In genomic region chr15:81935869-81936637, GRCm38 (mm10) we compare ENCODE assay signal across 11 mouse cellular contexts. TPM values are rescaled to one million over a fixed set of nuclear protein-coding genes. Genes with fewer than 3 reads are reported as not detected.
DNase-seq lines count a peak whose midpoint lies in the region; ATAC-seq and TF ChIP-seq lines count a peak whose summit lies in the region.
"Had no signal": no experiment of that assay in that cellular context is flagged by ENCODE, and none has a peak within 500 bp of the region (broad histone marks: within the 10 kb centered on the region; RNA-seq: fewer than 3 reads in every experiment).

No protein-coding gene starts in this region.

- intact Hi-C loops in heart, postnatal 14 days (cut with DNase I), result no loop called here

- TF ChIP-seq EP300 in ES-Bruce4 (IDR thresholded peaks at IDR 0.05; ENCODE audit: insufficient read depth, low read depth, low read length), result no peak

- H3K4me1 ChIP-seq in heart, embryonic 13.5 days, result peaks cover 27% of the 10 kb centered on the region
- H3K4me1 ChIP-seq in ES-Bruce4 (ENCODE audit: control insufficient read depth, insufficient read depth, low read length), result peaks cover 2% of the 10 kb centered on the region
- peaks cover 28% of the 10 kb centered on the region for H3K4me1 ChIP-seq in forebrain, embryonic 16.5 days (replicated peaks; ENCODE audit: control insufficient read depth, insufficient read depth, low read length)
- H3K4me1 ChIP-seq in midbrain, embryonic 10.5 days, result peaks cover 38% of the 10 kb centered on the region

- H3K27me3 ChIP-seq in heart, embryonic 13.5 days (replicated peaks), result peaks cover 13% of the 10 kb centered on the region; the same call in 1 of the 2 replicates
- H3K27me3 ChIP-seq in ES-Bruce4 (ENCODE audit: control insufficient read depth, insufficient read depth, low read length, poor library complexity, severe bottlenecking), result no peaks in the 10 kb centered on the region
- H3K27me3 ChIP-seq in forebrain, embryonic 16.5 days (replicated peaks; ENCODE audit: control insufficient read depth, insufficient read depth, low read length), result no peaks in the 10 kb centered on the region
- peaks cover 17% of the 10 kb centered on the region for H3K27me3 ChIP-seq in midbrain, embryonic 10.5 days (ENCODE audit: low read depth, poor library complexity, severe bottlenecking)

- H3K36me3 ChIP-seq in heart, embryonic 13.5 days, result no peaks in the 10 kb centered on the region
- no peaks in the 10 kb centered on the region for H3K36me3 ChIP-seq in ES-Bruce4 (ENCODE audit: control insufficient read depth, insufficient read depth, low read length, poor library complexity, severe bottlenecking)
- no peaks in the 10 kb centered on the region for H3K36me3 ChIP-seq in forebrain, embryonic 16.5 days (ENCODE audit: control insufficient read depth, insufficient read depth)
- H3K36me3 ChIP-seq in midbrain, embryonic 10.5 days, result no peaks in the 10 kb centered on the region

- peak overlapping the region; percentile 62 for H3K9ac ChIP-seq in heart, embryonic 13.5 days
- H3K9ac ChIP-seq in ES-Bruce4 (ENCODE audit: low read depth, poor library complexity, severe bottlenecking), result no peak overlapping the region
- peak overlapping the region; percentile 82 for H3K9ac ChIP-seq in forebrain, embryonic 16.5 days (replicated peaks; ENCODE audit: low read depth, low read length)

- H3K4me2 ChIP-seq in heart, embryonic 13.5 days, result peak overlapping the region; percentile 67
- H3K4me2 ChIP-seq in forebrain, embryonic 16.5 days (ENCODE audit: low read length), result peak overlapping the region; percentile 60

- TF ChIP-seq POLR2A in ES-Bruce4 (IDR thresholded peaks at IDR 0.05; ENCODE audit: insufficient read depth, low read length), result no peak

- no peak for ATAC-seq in heart, embryonic 13.5 days (ENCODE audit: extremely low read depth, insufficient number of reproducible peaks, low FRiP score, low TSS enrichment)
- ATAC-seq in forebrain, embryonic 16.5 days, result peak; percentile 5; the same call in 1 of the 2 replicates
- ATAC-seq in CD4-positive, CD25-positive, alpha-beta regulatory T cell, adult 4 months, result no peak

- H3K9me3 ChIP-seq in heart, embryonic 13.5 days, result no peaks in the 10 kb centered on the region
- no peaks in the 10 kb centered on the region for H3K9me3 ChIP-seq in ES-Bruce4 (replicated peaks; ENCODE audit: control insufficient read depth, insufficient read depth, low read length, poor library complexity, severe bottlenecking)
- no peaks in the 10 kb centered on the region for H3K9me3 ChIP-seq in forebrain, embryonic 16.5 days (ENCODE audit: control insufficient read depth, low read length)
- no peaks in the 10 kb centered on the region for H3K9me3 ChIP-seq in midbrain, embryonic 10.5 days (replicated peaks)

- H3K4me3 ChIP-seq in heart, embryonic 13.5 days, result peak overlapping the region; percentile 55
- peak overlapping the region; percentile 45; the same call in 1 of the 2 replicates for H3K4me3 ChIP-seq in ES-Bruce4 (ENCODE audit: low read depth, low read length)
- peak overlapping the region; percentile 74 for H3K4me3 ChIP-seq in forebrain, embryonic 16.5 days (replicated peaks; ENCODE audit: low read length)
- H3K4me3 ChIP-seq in midbrain, embryonic 10.5 days, result peak overlapping the region; percentile 59

- WGBS in heart, embryonic 13.5 days, result 51% methylated on average over 7 of the region's 7 CpGs
- 60% methylated on average over 7 of the region's 7 CpGs for WGBS in forebrain, embryonic 16.5 days
- 56% methylated on average over 7 of the region's 7 CpGs for WGBS in midbrain, embryonic 10.5 days

- H3K27ac ChIP-seq in heart, embryonic 13.5 days (replicated peaks), result peak overlapping the region; percentile 60
- H3K27ac ChIP-seq in ES-Bruce4 (ENCODE audit: insufficient read depth, low read length), result no peak overlapping the region
- peak overlapping the region; percentile 80 for H3K27ac ChIP-seq in forebrain, embryonic 16.5 days (ENCODE audit: low read length)
- H3K27ac ChIP-seq in midbrain, embryonic 10.5 days (replicated peaks), result peak overlapping the region; percentile 76

- DNase-seq in heart, postnatal 14 days, result no peak
- DNase-seq in midbrain, embryonic 10.5 days (ENCODE audit: low spot score), result no peak
- DNase-seq in spleen, postnatal 36 days (ENCODE audit: low spot score in 2 of 2), result no peak
- no peak for DNase-seq in adrenal gland, postnatal 25 days

- TF ChIP-seq CTCF in ES-Bruce4 (IDR thresholded peaks at IDR 0.05; ENCODE audit: low read depth, low read length), result no peak

RNA-seq across cellular contexts. Expression of gene Csdc2, which starts 0.5 kb away (rescaled TPM):
- polyA plus RNA-seq in heart, embryonic 13.5 days (2015; fragmentation: Nextera tagmentation; extraction: Ambion mirVana), result 5.9 and 7.0 TPM in 2 replicates
- 10 to 100 TPM; 39.6 to 60.9 TPM for total RNA-seq in heart, postnatal 14 days (2021)
- 4.0 and 4.9 TPM in 2 replicates for polyA plus RNA-seq in ES-Bruce4 (2011; ENCODE audit: insufficient read depth, insufficient read length, low read depth, missing spikeins)
- polyA plus RNA-seq in forebrain, embryonic 16.5 days (2015; fragmentation: Nextera tagmentation; extraction: Ambion mirVana), result 133 and 182 TPM in 2 replicates
- 13.8 and 20.6 TPM in 2 replicates for polyA plus RNA-seq in midbrain, embryonic 10.5 days (2016; fragmentation: Nextera tagmentation; extraction: Ambion mirVana)
- not detected for polyA plus RNA-seq in CD4-positive, CD25-positive, alpha-beta regulatory T cell, adult 4 months (2017; shearing (Covaris generic))
- 9.9 and 20.0 TPM in 2 replicates for total RNA-seq in adrenal gland, postnatal 25 days (2021)
- total RNA-seq: monocyte, adult 5-6 weeks had no signal

RNA-seq across cellular contexts. Expression of gene Polr3h, which starts 10.0 kb away (rescaled TPM):
- 128 and 146 TPM in 2 replicates for polyA plus RNA-seq in heart, embryonic 13.5 days (2015; fragmentation: Nextera tagmentation; extraction: Ambion mirVana)
- 1 to 10 TPM; 7.5 to 7.9 TPM for total RNA-seq in heart, postnatal 14 days (2021)
- polyA plus RNA-seq in ES-Bruce4 (2011; ENCODE audit: insufficient read depth, insufficient read length, low read depth, missing spikeins), result 21.8 and 25.5 TPM in 2 replicates
- 93.8 and 103 TPM in 2 replicates for polyA plus RNA-seq in forebrain, embryonic 16.5 days (2015; fragmentation: Nextera tagmentation; extraction: Ambion mirVana)
- polyA plus RNA-seq in midbrain, embryonic 10.5 days (2016; fragmentation: Nextera tagmentation; extraction: Ambion mirVana), result 76.2 and 80.8 TPM in 2 replicates
- polyA plus RNA-seq in CD4-positive, CD25-positive, alpha-beta regulatory T cell, adult 4 months (2017; shearing (Covaris generic)), result 10 to 100 TPM; 22.0 to 26.3 TPM
- 21.4 and 28.9 TPM in 2 replicates for total RNA-seq in adrenal gland, postnatal 25 days (2021)

RNA-seq across cellular contexts. Expression of gene Pmm1, which starts 24.7 kb away (rescaled TPM):
- polyA plus RNA-seq in heart, embryonic 13.5 days (2015; fragmentation: Nextera tagmentation; extraction: Ambion mirVana), result 17.9 and 20.2 TPM in 2 replicates
- 10 to 100 TPM; 23.0 to 28.8 TPM for total RNA-seq in heart, postnatal 14 days (2021)
- polyA plus RNA-seq in ES-Bruce4 (2011; ENCODE audit: insufficient read depth, insufficient read length, low read depth, missing spikeins), result 338 and 387 TPM in 2 replicates
- polyA plus RNA-seq in forebrain, embryonic 16.5 days (2015; fragmentation: Nextera tagmentation; extraction: Ambion mirVana), result 89.9 and 100 TPM in 2 replicates
- 31.9 and 34.9 TPM in 2 replicates for polyA plus RNA-seq in midbrain, embryonic 10.5 days (2016; fragmentation: Nextera tagmentation; extraction: Ambion mirVana)
- polyA plus RNA-seq in CD4-positive, CD25-positive, alpha-beta regulatory T cell, adult 4 months (2017; shearing (Covaris generic)), result 10 to 100 TPM; 11.4 to 14.4 TPM
- 70.2 and 103 TPM in 2 replicates for total RNA-seq in adrenal gland, postnatal 25 days (2021)

RNA-seq across cellular contexts. Expression of gene 1700029P11Rik, which starts 44.3 kb away (rescaled TPM):
- not detected in 2 replicates for polyA plus RNA-seq in heart, embryonic 13.5 days (2015; fragmentation: Nextera tagmentation; extraction: Ambion mirVana)
- not detected for total RNA-seq in heart, postnatal 14 days (2021)
- 3.5 and 4.8 TPM in 2 replicates for polyA plus RNA-seq in ES-Bruce4 (2011; ENCODE audit: insufficient read depth, insufficient read length, low read depth, missing spikeins)
- not detected in 2 replicates for polyA plus RNA-seq in forebrain, embryonic 16.5 days (2015; fragmentation: Nextera tagmentation; extraction: Ambion mirVana)
- not detected in 2 replicates for polyA plus RNA-seq in midbrain, embryonic 10.5 days (2016; fragmentation: Nextera tagmentation; extraction: Ambion mirVana)
- polyA plus RNA-seq in CD4-positive, CD25-positive, alpha-beta regulatory T cell, adult 4 months (2017; shearing (Covaris generic)), result not detected
- not detected in 2 replicates for total RNA-seq in adrenal gland, postnatal 25 days (2021)
- total RNA-seq: monocyte, adult 5-6 weeks had no signal
- polyA plus RNA-seq: brain, embryonic 14.5 days; thymus, postnatal 0 days had no signal

RNA-seq across cellular contexts. Expression of gene Xrcc6, which starts 51.6 kb away (rescaled TPM):
- polyA plus RNA-seq in heart, embryonic 13.5 days (2015; fragmentation: Nextera tagmentation; extraction: Ambion mirVana), result 71.3 and 72.9 TPM in 2 replicates
- 10 to 100 TPM; 20.4 to 27.0 TPM for total RNA-seq in heart, postnatal 14 days (2021)
- polyA plus RNA-seq in ES-Bruce4 (2011; ENCODE audit: insufficient read depth, insufficient read length, low read depth, missing spikeins), result 98.6 and 131 TPM in 2 replicates
- polyA plus RNA-seq in forebrain, embryonic 16.5 days (2015; fragmentation: Nextera tagmentation; extraction: Ambion mirVana), result 63.0 and 63.1 TPM in 2 replicates
- 68.6 and 75.1 TPM in 2 replicates for polyA plus RNA-seq in midbrain, embryonic 10.5 days (2016; fragmentation: Nextera tagmentation; extraction: Ambion mirVana)
- polyA plus RNA-seq in CD4-positive, CD25-positive, alpha-beta regulatory T cell, adult 4 months (2017; shearing (Covaris generic)), result 10 to 100 TPM; 56.5 to 73.1 TPM
- total RNA-seq in adrenal gland, postnatal 25 days (2021), result 81.4 and 102 TPM in 2 replicates
